Mouse (Mus musculus) lung, postnatal 36 days (tissue): Measurements from ENCODE around the gene Rbm47.

Experiments
- DNase-seq: peaks from one replicate; pipeline ENCODE4 v3.0.0; 2022; ENCODE audit warnings: mixed read lengths

The Rbm47 gene

GRCm38 (mm10) chr5:66083350-66083749, 89.6 kb downstream of the Rbm47 start:
- DNase-seq, result peak; percentile 84

- DNase-seq, result peak; percentile 75
These were observed 90.7 kb downstream of the Rbm47 start for GRCm38 (mm10) chr5:66082229-66082572.

GRCm38 (mm10) chr5:66081443-66082228, 91.3 kb downstream of the Rbm47 start:
- peak; percentile 50 for DNase-seq

GRCm38 (mm10) chr5:66080529-66081220, 92.2 kb downstream of the Rbm47 start:
- peak; percentile 69 for DNase-seq

- DNase-seq, result peak; percentile 31
These were observed 93.3 kb downstream of the Rbm47 start for GRCm38 (mm10) chr5:66079358-66080179.

- DNase-seq, result no peak
These were observed 94.4 kb downstream of the Rbm47 start for GRCm38 (mm10) chr5:66078491-66079012.

- peak; percentile 90 for DNase-seq
These were observed 95.5 kb downstream of the Rbm47 start for GRCm38 (mm10) chr5:66077416-66077815.

GRCm38 (mm10) chr5:66076685-66077301, 96.1 kb downstream of the Rbm47 start:
- no peak for DNase-seq

GRCm38 (mm10) chr5:66075906-66076305, 97.0 kb downstream of the Rbm47 start:
- no peak for DNase-seq

- peak; percentile 75 for DNase-seq
These were observed 97.9 kb downstream of the Rbm47 start for GRCm38 (mm10) chr5:66075032-66075488.

GRCm38 (mm10) chr5:66074235-66074634, 98.7 kb downstream of the Rbm47 start:
- DNase-seq, result no peak

GRCm38 (mm10) chr5:66073604-66074164, 99.2 kb downstream of the Rbm47 start:
- no peak for DNase-seq

- DNase-seq, result peak; percentile 21
These were observed 101.2 kb downstream of the Rbm47 start for GRCm38 (mm10) chr5:66071722-66072121.

GRCm38 (mm10) chr5:66070350-66070749, 102.6 kb downstream of the Rbm47 start:
- DNase-seq, result no peak

- peak; percentile 71 for DNase-seq
These were observed 103.3 kb downstream of the Rbm47 start for GRCm38 (mm10) chr5:66069470-66070144.

GRCm38 (mm10) chr5:66069133-66069469, 103.8 kb downstream of the Rbm47 start:
- no peak for DNase-seq

- no peak for DNase-seq
These were observed 104.6 kb downstream of the Rbm47 start for GRCm38 (mm10) chr5:66068068-66068920.

- DNase-seq, result peak; percentile 26
These were observed 105.7 kb downstream of the Rbm47 start for GRCm38 (mm10) chr5:66067219-66067618.

GRCm38 (mm10) chr5:66062930-66063220, 110.0 kb downstream of the Rbm47 start:
- no peak for DNase-seq

GRCm38 (mm10) chr5:66062046-66062929, 110.6 kb downstream of the Rbm47 start:
- DNase-seq, result no peak
